Mouse (Mus musculus): Measurements from ENCODE around the gene Prss42. TPM values are rescaled to one million over a fixed set of nuclear protein-coding genes. Genes with fewer than 3 reads are reported as not detected.

The Prss42 gene
- polyA plus RNA-seq, 1 experiment: not detected

- H3K79me3 ChIP-seq (ENCODE audit: low read depth): no peaks in the 10 kb centered on the region
- H3K27me3 ChIP-seq (ENCODE audit: control insufficient read depth, insufficient read depth, insufficient read length): peaks cover 70% of the 10 kb centered on the region
- no peaks in the 10 kb centered on the region for H3K79me2 ChIP-seq (ENCODE audit: control insufficient read depth, insufficient read depth)
- no peak overlapping the region for H3ac ChIP-seq (ENCODE audit: control insufficient read depth, insufficient read length, low read depth)
- TF ChIP-seq FOSL1 (IDR thresholded peaks at IDR 0.05; ENCODE audit: insufficient read depth, low read length, poor library complexity, severe bottlenecking) (no peak), CEBPB (IDR thresholded peaks at IDR 0.05; ENCODE audit: low read depth) (no peak), MAX (IDR thresholded peaks at IDR 0.05) (no peak), USF1 (IDR thresholded peaks at IDR 0.05; ENCODE audit: low read depth) (no peak), CTCF (IDR thresholded peaks at IDR 0.05; ENCODE audit: control insufficient read depth, insufficient read depth, insufficient read length) (no peak), MYOG (IDR thresholded peaks at IDR 0.05; ENCODE audit: control insufficient read depth, extremely low read depth, insufficient read length) (no peak), MYOD1 (IDR thresholded peaks at IDR 0.05; ENCODE audit: control insufficient read depth, insufficient read length, low read depth) (no peak)
- H3K36me3 ChIP-seq (ENCODE audit: control insufficient read depth, insufficient read depth): no peaks in the 10 kb centered on the region
- no peak overlapping the region for H3K4me3 ChIP-seq (ENCODE audit: insufficient read depth, poor library complexity, severe bottlenecking)
Measured at GRCm38 (mm10) chr9:110753773-110754172, 44.2 kb upstream of the Prss42 start.

DNA sequence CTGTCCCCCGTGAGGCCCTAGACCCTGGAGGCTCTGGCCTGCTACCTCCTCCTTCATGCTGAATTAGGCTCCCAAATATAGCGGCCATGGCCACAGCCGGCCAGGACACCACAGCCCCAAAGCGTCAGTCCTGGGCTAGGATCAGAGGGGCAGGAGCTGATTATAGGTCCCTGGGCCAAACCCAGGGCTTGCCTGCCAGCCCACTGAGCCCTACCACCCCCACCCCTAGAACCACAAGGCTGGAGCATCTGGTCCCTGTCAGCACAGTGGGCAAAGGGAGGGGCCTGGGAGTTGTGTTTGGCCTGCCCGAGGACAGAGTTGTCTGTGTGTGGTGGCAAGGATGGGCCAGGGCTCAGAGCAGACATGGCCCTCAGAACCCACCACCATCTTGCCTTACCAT lies 40.1 kb upstream of the Prss42 start:
- TF ChIP-seq MYOG (IDR thresholded peaks at IDR 0.05; ENCODE audit: control insufficient read depth, extremely low read depth, insufficient read length) (no peak), FOSL1 (IDR thresholded peaks at IDR 0.05; ENCODE audit: insufficient read depth, low read length, poor library complexity, severe bottlenecking) (no peak), CTCF (IDR thresholded peaks at IDR 0.05; ENCODE audit: control insufficient read depth, insufficient read depth, insufficient read length) (no peak), MYOD1 (IDR thresholded peaks at IDR 0.05; ENCODE audit: control insufficient read depth, insufficient read length, low read depth) (no peak)
- Histone ChIP-seq H3K4me3 (ENCODE audit: insufficient read depth, poor library complexity, severe bottlenecking) (no peak overlapping the region), H3K27me3 (ENCODE audit: control insufficient read depth, insufficient read depth, insufficient read length) (peaks cover 53% of the 10 kb centered on the region), H3K79me2 (ENCODE audit: control insufficient read depth, insufficient read depth) (no peaks in the 10 kb centered on the region), H3ac (ENCODE audit: control insufficient read depth, insufficient read length, low read depth) (no peak overlapping the region), H3K36me3 (ENCODE audit: control insufficient read depth, insufficient read depth) (no peaks in the 10 kb centered on the region), H3K79me3 (ENCODE audit: low read depth) (no peaks in the 10 kb centered on the region)

- Histone ChIP-seq H3K79me3 (ENCODE audit: low read depth) (no peaks in the 10 kb centered on the region), H3K36me3 (ENCODE audit: control insufficient read depth, insufficient read depth) (no peaks in the 10 kb centered on the region), H3K27me3 (ENCODE audit: control insufficient read depth, insufficient read depth, insufficient read length) (peaks cover 52% of the 10 kb centered on the region), H3K79me2 (ENCODE audit: control insufficient read depth, insufficient read depth) (no peaks in the 10 kb centered on the region), H3K4me3 (ENCODE audit: insufficient read depth, poor library complexity, severe bottlenecking) (no peak overlapping the region), H3ac (ENCODE audit: control insufficient read depth, insufficient read length, low read depth) (no peak overlapping the region)
- no peak for TF ChIP-seq MAX (IDR thresholded peaks at IDR 0.05)
- no peak for TF ChIP-seq USF1 (IDR thresholded peaks at IDR 0.05; ENCODE audit: low read depth)
- TF ChIP-seq CTCF (IDR thresholded peaks at IDR 0.05; ENCODE audit: control insufficient read depth, insufficient read depth, insufficient read length): no peak
- TF ChIP-seq MYOG (IDR thresholded peaks at IDR 0.05; ENCODE audit: control insufficient read depth, extremely low read depth, insufficient read length): no peak
- TF ChIP-seq CEBPB (IDR thresholded peaks at IDR 0.05; ENCODE audit: low read depth): no peak
- TF ChIP-seq MYOD1 (IDR thresholded peaks at IDR 0.05; ENCODE audit: control insufficient read depth, insufficient read length, low read depth): no peak
Measured at GRCm38 (mm10) chr9:110758605-110759004, 39.4 kb upstream of the Prss42 start.

GRCm38 (mm10) chr9:110759265-110759664 lies 38.7 kb upstream of the Prss42 start:
- H3K4me3 ChIP-seq (ENCODE audit: insufficient read depth, poor library complexity, severe bottlenecking): no peak overlapping the region
- H3ac ChIP-seq (ENCODE audit: control insufficient read depth, insufficient read length, low read depth): no peak overlapping the region
- TF ChIP-seq MAX (IDR thresholded peaks at IDR 0.05) (no peak), CEBPB (IDR thresholded peaks at IDR 0.05; ENCODE audit: low read depth) (no peak), FOSL1 (IDR thresholded peaks at IDR 0.05; ENCODE audit: insufficient read depth, low read length, poor library complexity, severe bottlenecking) (no peak), CTCF (IDR thresholded peaks at IDR 0.05; ENCODE audit: control insufficient read depth, insufficient read depth, insufficient read length) (peak; percentile 71)
- no peaks in the 10 kb centered on the region for H3K79me2 ChIP-seq (ENCODE audit: control insufficient read depth, insufficient read depth)
- no peaks in the 10 kb centered on the region for H3K79me3 ChIP-seq (ENCODE audit: low read depth)
- H3K36me3 ChIP-seq (ENCODE audit: control insufficient read depth, insufficient read depth): no peaks in the 10 kb centered on the region
- H3K27me3 ChIP-seq (ENCODE audit: control insufficient read depth, insufficient read depth, insufficient read length): peaks cover 56% of the 10 kb centered on the region

DNA sequence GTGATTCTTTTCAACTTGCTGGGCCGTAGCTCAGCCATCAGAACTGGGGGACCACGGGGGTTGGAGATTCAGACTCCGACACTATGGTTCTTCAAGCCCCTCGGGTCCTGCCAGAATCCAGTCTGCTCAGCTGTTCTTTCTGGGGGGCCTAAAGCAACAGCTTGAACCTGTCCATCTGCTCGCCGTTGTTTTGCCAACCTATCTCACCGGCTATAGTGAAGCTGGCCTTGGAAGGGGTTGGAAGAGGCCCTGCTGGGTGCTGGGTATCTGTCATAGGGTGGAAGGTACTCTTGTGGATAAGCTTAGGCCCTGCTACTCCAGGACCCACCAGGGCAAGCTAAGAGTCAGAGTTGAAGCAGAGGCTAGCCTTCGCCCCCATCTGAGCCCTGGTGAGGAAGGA lies 37.1 kb upstream of the Prss42 start:
- Histone ChIP-seq H3K79me2 (ENCODE audit: control insufficient read depth, insufficient read depth) (no peaks in the 10 kb centered on the region), H3K4me3 (ENCODE audit: insufficient read depth, poor library complexity, severe bottlenecking) (no peak overlapping the region), H3K79me3 (ENCODE audit: low read depth) (no peaks in the 10 kb centered on the region)

DNA sequence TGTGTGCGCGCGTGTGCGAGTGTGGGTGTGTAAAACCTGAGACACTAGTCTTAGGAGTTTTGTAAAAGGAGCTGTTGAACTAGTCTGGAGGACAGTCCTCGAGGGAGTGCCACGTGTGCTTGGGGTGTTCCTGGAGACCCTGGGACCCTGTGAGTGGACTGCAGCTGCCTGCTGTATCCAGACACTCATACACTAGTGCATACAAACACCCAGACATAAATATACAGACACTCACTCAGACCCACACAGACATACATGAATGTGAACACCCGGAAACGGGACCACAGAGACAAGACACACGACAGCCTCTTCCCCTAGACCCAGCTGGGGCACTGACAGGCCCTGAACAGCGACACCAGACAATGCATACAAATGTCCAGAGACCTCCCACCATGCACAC lies 35.2 kb upstream of the Prss42 start:
- Histone ChIP-seq H3K79me3 (ENCODE audit: low read depth) (no peaks in the 10 kb centered on the region), H3K4me3 (ENCODE audit: insufficient read depth, poor library complexity, severe bottlenecking) (no peak overlapping the region), H3K27me3 (ENCODE audit: control insufficient read depth, insufficient read depth, insufficient read length) (peaks cover 55% of the 10 kb centered on the region), H3K36me3 (ENCODE audit: control insufficient read depth, insufficient read depth) (no peaks in the 10 kb centered on the region), H3ac (ENCODE audit: control insufficient read depth, insufficient read length, low read depth) (no peak overlapping the region), H3K79me2 (ENCODE audit: control insufficient read depth, insufficient read depth) (no peaks in the 10 kb centered on the region)
- TF ChIP-seq USF1 (IDR thresholded peaks at IDR 0.05; ENCODE audit: low read depth) (no peak), CEBPB (IDR thresholded peaks at IDR 0.05; ENCODE audit: low read depth) (no peak), CTCF (IDR thresholded peaks at IDR 0.05; ENCODE audit: control insufficient read depth, insufficient read depth, insufficient read length) (no peak), FOSL1 (IDR thresholded peaks at IDR 0.05; ENCODE audit: insufficient read depth, low read length, poor library complexity, severe bottlenecking) (no peak), MYOD1 (IDR thresholded peaks at IDR 0.05; ENCODE audit: control insufficient read depth, insufficient read length, low read depth) (no peak), MAX (IDR thresholded peaks at IDR 0.05) (no peak)

More for the DNA sequence above, 37.1 kb upstream of the Prss42 start:
- peaks cover 55% of the 10 kb centered on the region for H3K27me3 ChIP-seq (ENCODE audit: control insufficient read depth, insufficient read depth, insufficient read length)
- no peak overlapping the region for H3ac ChIP-seq (ENCODE audit: control insufficient read depth, insufficient read length, low read depth)
- no peaks in the 10 kb centered on the region for H3K36me3 ChIP-seq (ENCODE audit: control insufficient read depth, insufficient read depth)
- no peak for TF ChIP-seq MAX (IDR thresholded peaks at IDR 0.05)
- no peak for TF ChIP-seq CEBPB (IDR thresholded peaks at IDR 0.05; ENCODE audit: low read depth)

All from C2C12 (cell line).